Mouse (Mus musculus) gastrocnemius, postnatal 10 days (tissue): ENCODE results near the gene Tmcc2. TPM values are rescaled to one million over a fixed set of nuclear protein-coding genes. Genes with fewer than 3 reads are reported as not detected.
"Not testable (repeated sequence)": the region's sequence is repeated elsewhere in the genome, so short reads cannot be mapped to it uniquely, and the experiment has no call there.

Experiments
- DNase-seq: peaks from one replicate; pipeline ENCODE4 v3.0.0; 2021; ENCODE audit warnings: mixed read lengths
- total RNA-seq, 2 experiments: library from RNA; stranded (reverse); gene quantifications; 2 replicates each; pipeline ENCODE4 v1.2.3; 2021

The Tmcc2 gene
- total RNA-seq, 2 experiments from 2014 or later: 24.8 to 30.7 TPM

GRCm38 (mm10) chr1:132367692-132368506 lies 23.2 kb downstream of the Tmcc2 start:
- DNase-seq: peak; percentile 84

- no peak for DNase-seq
These were observed 24.1 kb downstream of the Tmcc2 start for GRCm38 (mm10) chr1:132366937-132367336.

- no peak for DNase-seq
These were observed 24.8 kb downstream of the Tmcc2 start for GRCm38 (mm10) chr1:132366235-132366634.

- DNase-seq: no peak
These were observed 25.4 kb downstream of the Tmcc2 start for GRCm38 (mm10) chr1:132365645-132366044.

- DNase-seq: peak; percentile 36
These were observed 26.1 kb downstream of the Tmcc2 start for GRCm38 (mm10) chr1:132364896-132365557.

- no peak for DNase-seq
These were observed 26.7 kb downstream of the Tmcc2 start for GRCm38 (mm10) chr1:132364388-132364787.

- DNase-seq: no peak
These were observed 29.1 kb downstream of the Tmcc2 start for GRCm38 (mm10) chr1:132361959-132362358.

GRCm38 (mm10) chr1:132356841-132357240 lies 34.2 kb downstream of the Tmcc2 start:
- DNase-seq: no peak

GRCm38 (mm10) chr1:132355841-132356242 lies 35.2 kb downstream of the Tmcc2 start:
- peak; percentile 83 for DNase-seq

GRCm38 (mm10) chr1:132355162-132355601 lies 35.9 kb downstream of the Tmcc2 start:
- no peak for DNase-seq

GRCm38 (mm10) chr1:132354234-132354633 lies 36.8 kb downstream of the Tmcc2 start:
- no peak for DNase-seq

- DNase-seq: no peak
These were observed 37.7 kb downstream of the Tmcc2 start for GRCm38 (mm10) chr1:132353389-132353788.

GRCm38 (mm10) chr1:132351058-132351457 lies 40.0 kb downstream of the Tmcc2 start:
- DNase-seq: no peak

- not testable (repeated sequence) for DNase-seq
These were observed 41.5 kb downstream of the Tmcc2 start for GRCm38 (mm10) chr1:132349601-132350000.

- DNase-seq: not testable (repeated sequence)
These were observed 42.0 kb downstream of the Tmcc2 start for GRCm38 (mm10) chr1:132349049-132349448.

- no peak for DNase-seq
These were observed 42.7 kb downstream of the Tmcc2 start for GRCm38 (mm10) chr1:132348401-132348800.

- DNase-seq: no peak
These were observed 44.1 kb downstream of the Tmcc2 start for GRCm38 (mm10) chr1:132346951-132347350.

- no peak for DNase-seq
These were observed 44.8 kb downstream of the Tmcc2 start for GRCm38 (mm10) chr1:132346134-132346851.

GRCm38 (mm10) chr1:132345514-132345913 lies 45.6 kb downstream of the Tmcc2 start:
- no peak for DNase-seq

- DNase-seq: no peak
These were observed 47.4 kb downstream of the Tmcc2 start for GRCm38 (mm10) chr1:132343656-132344055.

GRCm38 (mm10) chr1:132343191-132343590 lies 47.9 kb downstream of the Tmcc2 start:
- no peak for DNase-seq

GRCm38 (mm10) chr1:132342518-132342917 lies 48.6 kb downstream of the Tmcc2 start:
- DNase-seq: no peak
